Mouse (Mus musculus): ENCODE measurements around the gene Vmn2r116.
"Not testable (repeated sequence)": the region's sequence is repeated elsewhere in the genome, so short reads cannot be mapped to it uniquely, and the experiment has no call there.

Vmn2r116 gene

DNA sequence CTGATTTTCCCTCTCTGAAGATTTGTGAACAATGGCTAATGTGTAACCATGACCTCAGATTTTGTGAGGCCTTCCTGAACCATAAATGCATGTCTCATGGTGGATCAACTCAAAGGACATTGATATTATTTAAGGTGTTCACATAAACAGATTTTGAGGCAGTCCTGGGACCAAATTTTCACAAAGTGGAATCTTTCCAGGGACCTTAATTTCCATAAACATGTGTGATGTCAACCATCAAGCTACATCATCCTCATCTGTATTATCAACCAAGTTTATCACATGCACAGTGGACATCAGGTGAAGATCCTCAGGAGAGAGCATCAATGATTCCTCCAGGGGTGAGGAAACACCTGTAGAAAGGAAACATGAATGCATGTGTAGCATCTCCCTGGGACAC lies at the start of gene Vmn2r116:
Gene Vmn2r116 (plus strand): TSS at position 301 of the 400 bp plus-strand sequence.
- not testable (repeated sequence) for DNase-seq

DNA sequence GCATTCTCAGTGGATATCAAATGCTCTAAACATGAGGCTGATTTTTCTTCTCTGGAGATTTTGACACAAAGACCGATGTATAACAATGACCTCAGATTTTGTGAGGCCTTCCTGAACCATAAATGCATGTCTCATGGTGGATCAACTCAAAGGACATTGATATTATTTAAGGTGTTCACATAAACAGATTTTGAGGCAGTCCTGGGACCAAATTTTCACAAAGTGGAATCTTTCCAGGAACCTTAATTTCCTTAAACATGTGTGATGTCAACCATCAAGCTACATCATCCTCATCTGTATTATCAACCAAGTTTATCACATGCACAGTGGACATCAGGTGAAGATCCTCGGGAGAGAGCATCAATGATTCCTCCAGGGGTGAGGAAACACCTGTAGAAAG lies 41.0 kb upstream of the Vmn2r116 start, which contains the start of gene Vmn2r115:
Gene Vmn2r115 (plus strand): TSS at position 301 of the 400 bp plus-strand sequence.
- not testable (repeated sequence) for DNase-seq

DNA sequence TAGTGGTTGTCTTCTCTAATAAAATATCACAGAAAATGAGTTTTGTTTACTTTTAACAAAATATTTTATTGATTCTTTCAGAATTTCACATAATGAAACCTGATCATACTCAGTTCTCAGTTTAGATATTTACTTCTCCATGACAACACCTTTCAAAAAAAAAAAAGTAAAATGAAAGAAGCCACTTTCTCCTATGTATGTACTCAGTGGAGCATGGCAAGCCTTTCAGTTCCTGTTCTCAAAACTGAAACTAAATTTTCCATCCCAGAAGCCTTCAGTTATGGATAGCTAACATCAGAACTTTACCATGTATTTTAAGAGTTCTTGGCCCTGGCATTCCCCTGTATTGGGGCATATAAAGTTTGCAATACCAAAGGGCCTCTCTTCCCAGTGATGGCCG lies 32.8 kb upstream of the Vmn2r116 start:
- DNase-seq, result no peak

DNA sequence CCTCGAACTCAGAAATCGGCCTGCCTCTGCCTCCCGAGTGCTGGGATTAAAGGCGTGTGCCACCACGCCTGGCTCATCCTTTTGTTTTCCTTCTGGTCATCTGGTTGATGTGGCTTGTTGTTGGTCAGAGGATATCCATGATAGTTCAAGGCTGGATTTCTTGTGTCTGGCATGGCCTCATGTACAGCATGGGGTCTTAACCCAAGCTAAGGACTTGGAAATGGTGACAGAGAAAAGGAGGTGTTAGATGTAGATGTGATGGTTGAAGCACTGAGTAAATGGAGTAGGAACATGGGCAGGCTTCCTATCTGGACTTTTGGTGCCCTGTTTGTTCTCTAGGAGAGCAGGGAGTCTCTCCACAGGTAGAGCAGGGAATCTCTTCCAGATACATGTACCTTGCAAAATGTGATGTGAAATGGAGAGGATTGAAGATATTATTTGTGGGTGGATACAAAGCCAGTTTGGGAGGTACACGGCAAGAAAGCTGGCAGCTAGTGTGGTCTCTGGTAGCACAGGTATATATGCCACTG lies 48.8 kb downstream of the Vmn2r116 start:
- no peak for DNase-seq
